Mouse (Mus musculus) cerebellum, adult 2 months (tissue): ENCODE results near the gene Thnsl1.

Experiments used
- CTCF ChIP-seq: fragments of 200-500 bp; IDR thresholded peaks from 2 replicates; pipeline ENCODE4 v1.5.1; 2011; ENCODE audit warnings: low read depth, mild to moderate bottlenecking, control low read depth, low read length, moderate library complexity, borderline replicate concordance; ENCODE audit not compliant: insufficient read depth
- POLR2A ChIP-seq: fragments of 200-500 bp; IDR thresholded peaks from 2 replicates; pipeline ENCODE4 v1.6.1; 2011; ENCODE audit warnings: low read length, control low read depth, borderline replicate concordance; ENCODE audit not compliant: insufficient read depth

GRCm38 (mm10) chr2:21199051-21199450 lies 6.5 kb upstream of the Thnsl1 start:
- no peak for TF ChIP-seq POLR2A
- no peak for TF ChIP-seq CTCF
